Mouse (Mus musculus) lung, adult 2 months (tissue): Measurements from ENCODE around the gene Dock1.

ENCODE experiments used
- CTCF ChIP-seq: fragments of 200-500 bp; IDR thresholded peaks from 2 replicates; pipeline ENCODE4 v1.5.1; 2011; ENCODE audit warnings: mild to moderate bottlenecking, low read length, control low read depth; ENCODE audit not compliant: insufficient read depth
- POLR2A ChIP-seq: fragments of 200-500 bp; IDR thresholded peaks from 2 replicates; pipeline ENCODE4 v1.6.1; 2011; ENCODE audit warnings: low read depth, mild to moderate bottlenecking, control low read depth, low read length, borderline replicate concordance; ENCODE audit errors: extremely low read depth

DNA sequence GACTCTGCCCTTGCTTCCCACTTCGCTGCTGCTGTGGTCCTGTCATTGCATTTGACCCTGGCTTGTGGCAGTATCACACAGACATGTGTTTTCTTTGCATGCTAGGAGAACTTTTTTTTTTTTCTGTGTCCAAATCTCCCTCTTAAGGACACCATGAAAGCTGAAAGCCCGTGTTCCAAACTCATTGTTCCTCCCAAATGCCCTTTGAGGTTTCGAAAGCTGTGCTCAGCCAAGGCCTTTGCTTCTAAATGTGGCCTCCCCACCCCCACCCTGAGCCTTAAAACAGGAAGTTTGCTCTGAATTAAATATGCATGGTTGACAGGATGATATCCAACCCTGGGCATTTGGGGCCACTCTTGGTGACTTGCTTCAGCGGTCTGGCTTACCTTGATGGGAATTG lies 27.0 kb downstream of the Dock1 start:
- TF ChIP-seq CTCF (no peak), POLR2A (no peak)
